Mouse (Mus musculus) mature B cell (primary cell): ENCODE results near the gene Twf2.

Experiments used
- in situ Hi-C: fragments of 300-500 bp; cut with MboI; formaldehyde crosslinking; loops from 2 replicates; pipeline ENCODE4 v1.14.3; 2019

The Twf2 gene

DNA sequence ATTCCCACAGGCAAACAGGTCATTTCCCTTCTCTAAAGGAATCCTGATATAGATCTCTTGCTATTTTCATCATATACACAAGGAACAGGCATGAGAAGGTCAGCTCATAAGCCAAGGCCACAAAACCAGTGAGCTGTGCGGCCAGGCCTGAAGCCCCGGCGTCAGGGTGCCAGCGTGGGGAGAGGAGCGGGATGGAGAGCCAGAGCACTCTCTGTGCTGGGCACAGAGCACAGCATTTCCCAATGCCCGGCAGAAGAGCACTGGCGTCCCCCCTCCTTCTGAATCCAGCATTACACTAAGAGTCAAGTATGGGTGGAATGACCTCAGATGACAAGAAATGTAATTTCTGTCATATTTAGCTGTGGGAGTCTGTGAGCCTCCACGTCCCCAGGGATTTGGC lies 34.5 kb downstream of the Twf2 start:
- in situ Hi-C loops: no loop called here

DNA sequence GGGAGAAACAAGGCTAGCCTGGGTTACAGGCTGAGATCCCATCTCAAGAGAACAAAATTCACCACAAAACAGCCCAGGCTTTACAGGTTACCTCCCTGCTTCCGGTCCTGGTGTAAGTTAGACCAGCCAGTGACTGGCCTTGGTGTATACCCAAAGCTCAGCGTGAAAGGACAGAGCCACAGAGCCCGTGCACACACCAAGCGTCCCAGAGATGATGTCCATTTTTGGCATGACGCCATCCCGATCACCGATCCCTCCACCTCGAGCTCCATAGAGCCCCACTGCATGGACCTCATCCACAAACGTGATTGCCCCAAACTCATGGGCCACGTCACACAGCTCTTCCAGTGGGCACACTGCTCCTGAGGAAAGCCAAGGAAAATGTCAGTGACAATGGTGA lies 35.0 kb downstream of the Twf2 start:
- in situ Hi-C loops: no loop called here

DNA sequence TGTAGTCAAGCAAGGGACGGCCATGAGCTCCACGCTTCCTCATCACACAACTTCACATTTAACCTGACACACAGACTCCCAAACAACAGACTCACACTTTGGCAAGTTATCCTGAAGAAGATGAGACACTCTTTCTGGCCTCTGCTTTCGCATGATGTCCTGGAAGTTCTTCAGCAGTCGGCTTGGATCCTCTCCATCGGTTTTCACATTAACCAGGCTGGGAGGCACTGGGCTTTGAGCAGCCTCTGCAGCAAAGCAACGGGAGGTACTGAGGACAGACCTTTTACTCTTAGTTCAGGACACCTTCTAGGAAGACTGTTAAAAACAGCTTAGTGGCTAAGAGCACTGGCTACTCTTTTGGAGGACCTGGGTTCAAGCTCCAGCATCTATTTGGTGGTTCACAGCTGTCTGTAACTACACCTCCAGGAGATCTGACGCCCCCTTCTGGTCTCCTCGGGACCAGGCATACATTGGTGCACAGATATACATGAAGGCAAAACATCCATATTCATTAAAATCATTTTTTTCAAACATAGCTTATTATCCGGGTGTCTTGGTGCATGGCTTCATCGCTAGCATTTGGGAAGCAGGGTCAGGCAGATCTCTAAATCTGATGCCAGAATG lies 38.7 kb downstream of the Twf2 start:
- in situ Hi-C loops: no loop called here

DNA sequence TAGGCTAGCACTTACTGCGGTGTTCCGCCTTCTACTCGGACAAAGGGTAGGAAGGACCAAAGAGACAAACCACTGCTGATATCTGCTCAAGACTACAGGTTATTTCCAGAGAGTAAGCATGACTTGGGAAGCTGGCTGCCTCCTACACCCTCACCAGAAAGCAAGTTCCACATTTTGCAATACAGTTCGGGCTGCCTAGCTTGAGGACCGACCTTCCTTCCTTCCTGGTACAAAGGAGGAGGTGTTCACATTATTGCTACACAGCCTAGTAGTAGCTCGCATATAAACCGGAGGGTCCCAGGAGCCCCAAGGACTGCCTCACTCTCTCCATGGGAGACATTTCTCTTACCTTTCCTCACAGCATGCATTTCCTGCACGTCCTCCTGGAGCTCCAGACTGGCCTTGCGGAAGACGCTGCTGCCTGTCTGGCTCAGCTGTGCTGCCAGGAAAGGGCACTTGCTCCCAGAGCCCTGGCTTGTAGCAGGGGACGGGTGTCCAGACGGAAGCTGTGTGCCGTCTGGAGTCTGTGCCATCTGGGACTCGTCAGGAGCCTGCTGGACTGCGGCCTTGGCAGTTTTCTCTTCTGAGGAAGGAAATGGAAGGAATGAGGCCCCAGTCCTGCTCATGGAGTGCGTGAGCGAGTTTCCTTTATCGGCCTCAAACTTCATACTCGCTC lies 40.0 kb downstream of the Twf2 start:
- in situ Hi-C loops: no loop called here

DNA sequence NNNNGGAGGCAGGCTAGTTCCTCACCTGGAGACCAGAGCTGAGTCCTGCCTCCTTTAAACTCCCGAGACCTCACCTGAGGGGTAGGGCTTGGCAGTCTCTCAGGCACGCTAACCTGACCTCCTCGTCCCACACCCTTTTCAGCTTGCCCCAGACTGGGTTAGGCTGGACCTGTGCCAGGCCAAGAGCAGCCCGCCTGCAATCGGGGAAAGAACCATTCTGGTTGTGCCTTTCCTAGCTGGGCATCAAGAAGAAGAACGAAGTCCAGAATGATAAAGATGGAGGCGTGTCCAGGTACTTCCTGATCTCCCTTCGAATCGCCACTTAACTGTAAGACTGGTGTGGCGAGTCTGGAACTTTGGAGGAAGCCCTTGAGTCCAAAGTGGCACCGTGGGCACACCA lies 46.6 kb downstream of the Twf2 start:
- in situ Hi-C loops: no loop called here

DNA sequence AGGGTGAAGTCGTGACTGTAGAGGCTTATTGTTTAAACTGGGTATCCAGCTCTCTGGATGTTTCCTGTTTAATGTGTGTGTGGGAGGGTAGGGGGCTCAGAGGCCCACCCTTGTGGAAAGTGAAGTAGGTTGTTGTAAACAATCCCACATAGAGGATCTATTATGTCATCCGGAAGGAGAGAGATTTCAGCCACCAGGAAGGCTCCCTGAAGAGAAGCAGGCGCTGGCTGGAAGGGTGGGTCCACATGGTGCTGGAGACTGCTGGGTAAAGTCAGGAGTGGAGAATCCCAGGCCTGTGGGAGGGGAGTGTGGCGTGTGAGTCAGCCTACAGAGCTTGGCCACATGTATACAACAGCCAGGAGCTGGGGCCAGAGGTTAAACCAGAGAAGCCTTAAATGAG lies 47.3 kb downstream of the Twf2 start:
- in situ Hi-C loops: no loop called here

DNA sequence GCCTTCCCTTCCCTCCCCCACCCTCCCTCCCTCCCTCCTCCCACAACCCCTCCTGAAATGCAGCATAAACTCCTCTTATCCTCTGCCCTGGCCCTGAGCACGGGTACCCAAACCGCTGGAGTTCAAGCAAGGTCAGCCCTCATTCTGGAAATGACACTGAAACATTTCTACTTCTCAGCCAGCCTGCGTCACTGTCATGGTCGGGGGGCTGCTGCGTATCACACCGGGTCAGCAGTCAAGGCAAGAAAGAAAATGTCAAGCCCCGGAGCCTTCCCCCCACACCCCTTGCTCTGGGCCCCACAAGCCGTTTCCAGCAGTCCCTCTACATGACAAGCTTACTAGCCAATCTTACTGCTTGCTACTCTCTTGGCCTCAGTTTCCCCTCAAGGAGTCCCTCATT lies 48.2 kb downstream of the Twf2 start:
- in situ Hi-C loops: no loop called here

DNA sequence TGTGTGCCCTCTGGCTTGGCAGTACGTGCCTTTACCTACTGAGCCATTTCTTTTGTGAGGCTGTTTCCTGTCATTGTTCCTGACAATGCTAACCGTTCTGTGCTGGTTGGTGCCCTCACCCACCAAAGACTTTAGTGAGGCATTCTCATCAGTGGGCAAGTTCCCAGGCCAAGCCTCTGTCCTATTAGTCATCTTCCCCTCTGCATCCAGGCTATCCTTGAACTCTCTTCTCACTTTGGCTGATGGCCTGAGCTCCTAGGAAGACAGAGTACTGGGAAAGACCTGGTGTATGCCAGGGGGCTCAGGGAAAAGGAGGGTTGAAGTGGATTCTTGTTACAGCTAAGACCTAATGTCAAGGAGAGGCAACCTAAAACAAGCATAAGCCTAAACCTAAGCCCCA lies 51.1 kb downstream of the Twf2 start:
- in situ Hi-C loops: no loop called here

DNA sequence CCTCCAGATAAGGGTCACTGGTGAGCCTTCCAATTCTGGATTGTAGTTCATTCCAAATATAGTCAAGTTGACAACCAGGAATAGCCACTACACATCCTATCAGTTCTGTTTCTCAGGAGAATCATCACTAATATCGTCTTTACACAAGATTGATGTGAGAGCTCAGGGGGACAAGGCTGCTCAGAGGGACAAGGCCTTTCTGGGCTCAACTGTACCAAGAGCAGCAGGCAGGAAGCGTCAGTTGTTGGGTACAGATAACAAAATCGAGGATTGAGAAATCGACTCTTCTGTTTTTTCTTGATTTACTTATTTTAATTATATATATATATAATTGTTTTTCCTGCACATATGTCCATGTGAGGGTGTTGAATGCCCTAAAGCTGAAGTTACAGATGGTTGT lies 55.5 kb downstream of the Twf2 start:
- in situ Hi-C loops: no loop called here

DNA sequence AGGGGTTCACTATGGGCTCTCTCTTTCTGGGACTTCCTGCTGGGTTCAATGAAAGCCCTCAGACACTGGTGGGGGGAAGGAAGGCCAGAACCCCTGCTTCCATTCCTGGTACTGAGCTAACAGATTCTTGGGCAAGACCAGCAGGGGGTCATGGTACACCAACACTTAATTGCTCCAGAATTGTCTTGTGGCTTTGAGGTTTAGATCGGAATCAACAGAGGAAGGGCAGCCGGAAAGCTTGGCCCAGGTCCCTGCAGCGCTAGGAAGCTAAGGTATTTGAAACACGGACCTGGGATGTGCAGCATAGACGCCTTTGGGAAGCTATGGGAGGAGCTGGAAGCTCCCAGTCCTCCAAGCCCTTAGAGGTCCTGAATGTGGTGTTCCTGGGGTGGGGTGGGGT lies 56.1 kb downstream of the Twf2 start:
- in situ Hi-C loops: no loop called here

DNA sequence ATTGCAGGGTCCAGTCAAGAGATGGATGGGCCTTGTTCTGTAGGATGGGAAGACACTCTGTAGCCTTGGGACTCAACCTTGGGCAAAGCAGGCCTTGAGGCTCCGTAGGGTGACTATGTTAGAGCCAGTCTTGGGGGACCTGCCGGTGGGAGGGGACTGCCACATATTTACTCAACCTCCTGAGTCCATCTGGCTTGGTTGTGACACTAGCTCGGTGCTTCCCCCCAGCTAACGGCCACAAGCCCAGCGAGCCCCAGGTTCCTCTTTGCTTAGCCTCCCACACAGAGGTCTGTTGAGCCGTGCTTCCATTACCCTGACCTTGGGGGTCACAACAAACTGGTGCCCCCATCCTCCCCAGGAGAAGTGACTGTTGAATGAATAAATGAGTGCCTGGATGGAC lies 58.1 kb downstream of the Twf2 start:
- in situ Hi-C loops: no loop called here

DNA sequence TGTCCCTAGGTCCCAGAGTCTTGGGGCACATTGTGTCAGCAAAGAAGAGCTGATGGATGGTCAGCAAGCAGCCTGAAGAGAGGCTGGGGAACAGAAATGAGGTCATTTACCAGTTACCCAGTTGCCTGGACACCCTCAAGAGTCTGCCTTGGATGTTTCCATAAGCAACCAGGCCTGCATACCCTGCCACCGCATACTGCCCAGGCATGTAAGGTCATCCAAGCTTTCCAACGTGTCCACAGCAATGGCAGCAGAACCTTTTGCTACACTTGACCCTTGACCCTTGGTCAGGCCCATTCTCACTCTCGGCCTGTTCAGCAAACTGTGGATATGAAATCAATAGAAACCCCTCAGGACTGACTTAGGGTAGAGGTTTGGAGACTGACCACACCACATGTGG lies 58.6 kb downstream of the Twf2 start:
- in situ Hi-C loops: no loop called here

DNA sequence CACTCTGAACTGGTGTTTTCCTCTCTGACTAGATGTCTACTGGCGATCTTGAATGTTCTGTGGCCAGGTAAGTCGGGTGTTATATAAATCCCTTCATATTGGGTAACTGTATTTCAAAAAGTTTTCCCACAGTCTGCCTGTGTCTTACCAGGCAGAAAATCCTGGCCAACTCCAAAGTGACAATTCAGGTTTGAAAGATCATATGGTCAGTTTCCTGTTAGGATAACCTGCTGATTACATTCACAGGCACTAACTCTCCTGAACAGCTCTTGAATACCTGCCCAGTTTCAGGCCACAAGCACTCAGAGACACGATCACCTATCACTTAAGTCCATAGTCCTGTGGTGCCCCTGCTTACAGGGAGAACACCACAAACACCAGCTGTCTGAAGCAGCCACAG lies 59.2 kb downstream of the Twf2 start:
- in situ Hi-C loops: no loop called here

DNA sequence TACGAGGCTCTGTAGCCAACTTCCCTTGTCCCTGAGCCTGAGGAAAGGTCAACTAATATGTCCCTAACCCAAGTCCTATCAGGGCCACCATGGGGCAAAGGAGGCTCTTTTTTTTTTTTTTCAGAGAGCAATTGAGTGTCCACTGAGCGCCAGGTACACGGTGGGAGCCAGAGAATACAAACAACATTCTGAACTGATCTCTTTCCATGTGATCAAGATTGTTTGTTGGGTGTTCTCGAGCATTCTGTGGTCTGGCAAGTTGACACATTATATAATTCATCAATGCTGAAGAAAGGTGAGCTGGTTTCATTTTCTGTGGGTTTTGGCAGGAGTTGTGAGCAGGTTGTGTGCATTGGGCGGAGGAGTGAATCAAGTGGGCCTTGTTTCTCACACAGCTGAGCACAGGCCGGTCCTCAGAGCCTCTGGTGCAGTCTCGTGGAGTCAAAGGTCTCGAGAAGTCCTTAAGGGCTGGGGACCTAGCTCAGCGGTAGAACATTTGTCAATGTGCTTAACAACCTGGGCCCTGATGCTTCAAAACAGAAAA lies 60.5 kb downstream of the Twf2 start:
- in situ Hi-C loops: no loop called here
